Comparison of ENCODE assay signal across 12 mouse cellular contexts in genomic region chr7:83565976-83566375, GRCm38 (mm10). TPM values are rescaled to one million over a fixed set of nuclear protein-coding genes. Genes with fewer than 3 reads are reported as not detected.
DNase-seq lines count a peak whose midpoint lies in the region; ATAC-seq and TF ChIP-seq lines count a peak whose summit lies in the region.
"Had no signal": no experiment of that assay in that cellular context is flagged by ENCODE, and none has a peak within 500 bp of the region (broad histone marks: within the 10 kb centered on the region; RNA-seq: fewer than 3 reads in every experiment).

No protein-coding gene starts in this region.

- H3K4me3 ChIP-seq in hindbrain, embryonic 10.5 days: no peak overlapping the region
- H3K4me3 ChIP-seq in hindbrain, embryonic 13.5 days: no peak overlapping the region
- H3K4me3 ChIP-seq in bone marrow macrophage, adult 2 months (ENCODE audit: insufficient read depth, low read length): no peak overlapping the region
- no peak overlapping the region for H3K4me3 ChIP-seq in forebrain, embryonic 13.5 days
- H3K4me3 ChIP-seq: heart, embryonic 15.5 days had no signal

- 32% methylated on average over 7 of the region's 7 CpGs for WGBS in hindbrain, embryonic 10.5 days
- WGBS in hindbrain, embryonic 13.5 days: 26% methylated on average over 7 of the region's 7 CpGs
- WGBS in forebrain, embryonic 13.5 days: 28% methylated on average over 7 of the region's 7 CpGs

- H3K36me3 ChIP-seq in hindbrain, embryonic 10.5 days: no peaks in the 10 kb centered on the region
- H3K36me3 ChIP-seq in hindbrain, embryonic 13.5 days: no peaks in the 10 kb centered on the region
- no peaks in the 10 kb centered on the region for H3K36me3 ChIP-seq in forebrain, embryonic 13.5 days (ENCODE audit: poor library complexity, severe bottlenecking)
- H3K36me3 ChIP-seq: G1E; heart, embryonic 15.5 days had no signal

- no peak overlapping the region for H3K4me2 ChIP-seq in hindbrain, embryonic 13.5 days
- no peak overlapping the region for H3K4me2 ChIP-seq in forebrain, embryonic 13.5 days
- H3K4me2 ChIP-seq: heart, embryonic 15.5 days had no signal

- no peak for ATAC-seq in hindbrain, embryonic 13.5 days (ENCODE audit: low FRiP score)
- no peak for ATAC-seq in forebrain, embryonic 13.5 days

- H3K4me1 ChIP-seq in hindbrain, embryonic 10.5 days (replicated peaks): peaks cover 26% of the 10 kb centered on the region
- no peaks in the 10 kb centered on the region for H3K4me1 ChIP-seq in hindbrain, embryonic 13.5 days (replicated peaks)
- peaks cover 30% of the 10 kb centered on the region for H3K4me1 ChIP-seq in bone marrow macrophage, adult 2 months (ENCODE audit: control insufficient read depth, insufficient read depth, low read length)
- no peaks in the 10 kb centered on the region for H3K4me1 ChIP-seq in forebrain, embryonic 13.5 days

- no peaks in the 10 kb centered on the region for H3K27me3 ChIP-seq in hindbrain, embryonic 10.5 days (ENCODE audit: insufficient read depth, poor library complexity, severe bottlenecking)
- H3K27me3 ChIP-seq in hindbrain, embryonic 13.5 days: no peaks in the 10 kb centered on the region
- H3K27me3 ChIP-seq in forebrain, embryonic 13.5 days: no peaks in the 10 kb centered on the region
- H3K27me3 ChIP-seq: heart, embryonic 15.5 days had no signal

- peak overlapping the region; percentile 62; the same call in 1 of the 2 replicates for H3K27ac ChIP-seq in hindbrain, embryonic 10.5 days
- H3K27ac ChIP-seq in hindbrain, embryonic 13.5 days: no peak overlapping the region
- H3K27ac ChIP-seq in bone marrow macrophage, adult 2 months (ENCODE audit: insufficient read depth, low read depth, low read length): peak overlapping the region; percentile 86
- no peak overlapping the region for H3K27ac ChIP-seq in forebrain, embryonic 13.5 days
- H3K27ac ChIP-seq: heart, embryonic 15.5 days; liver, embryonic 14.5 days had no signal

- TF ChIP-seq POLR2A in bone marrow macrophage, adult 2 months (IDR thresholded peaks at IDR 0.05; ENCODE audit: borderline replicate concordance, low read depth, low read length): no peak

- no peak overlapping the region for H3K9ac ChIP-seq in hindbrain, embryonic 13.5 days
- no peak overlapping the region for H3K9ac ChIP-seq in forebrain, embryonic 13.5 days
- H3K9ac ChIP-seq: heart, embryonic 15.5 days; liver, embryonic 14.5 days had no signal

- H3K9me3 ChIP-seq in hindbrain, embryonic 10.5 days: no peaks in the 10 kb centered on the region
- no peaks in the 10 kb centered on the region for H3K9me3 ChIP-seq in hindbrain, embryonic 13.5 days
- H3K9me3 ChIP-seq in forebrain, embryonic 13.5 days (replicated peaks): no peaks in the 10 kb centered on the region
- H3K9me3 ChIP-seq: G1E; heart, embryonic 15.5 days had no signal

- DNase-seq in hindbrain, embryonic 10.5 days (ENCODE audit: low spot score): no peak
- DNase-seq in induced T-regulatory cell, adult 2 months (ENCODE audit: low read depth): peak; percentile 37
- peak; percentile 20 for DNase-seq in lung, postnatal 14 days
- DNase-seq in left cerebral cortex, adult 8-10 months (ENCODE audit: low spot score in 2 of 2): no peak
- DNase-seq in urinary bladder, postnatal 36 days (ENCODE audit: low spot score in 2 of 2): no peak
- DNase-seq: cerebellum, adult 9-11 months had no signal

- no peak for TF ChIP-seq CTCF in bone marrow macrophage, adult 2 months (IDR thresholded peaks at IDR 0.05; ENCODE audit: low read depth, low read length)

RNA-seq across cellular contexts. Expression of gene Tmc3, which starts 18.8 kb away (rescaled TPM):
- 0.67 and 0.80 TPM in 2 replicates for polyA plus RNA-seq in hindbrain, embryonic 10.5 days (2016; fragmentation: Nextera tagmentation; extraction: Ambion mirVana)
- 0.21 and 0.39 TPM in 2 replicates for polyA plus RNA-seq in hindbrain, embryonic 13.5 days (2015; fragmentation: Nextera tagmentation; extraction: Ambion mirVana)
- polyA plus RNA-seq in bone marrow macrophage, adult 2 months (2012; ENCODE audit: insufficient read depth, insufficient read length, missing spikeins): 0.67 and 0.69 TPM in 2 replicates
- total RNA-seq in left cerebral cortex, adult 8-10 months (2022): under 1 TPM; 0.17 to 0.67 (median 0.28) TPM
- polyA plus RNA-seq in forebrain, embryonic 13.5 days (2015; fragmentation: Nextera tagmentation; extraction: Ambion mirVana): 0.08 and 0.11 TPM in 2 replicates
- polyA plus RNA-seq: G1E had no signal

Comparison
In these comparisons a context has a peak if more than half of its experiments do, and no peak if none do; other contexts are left out.
1. H3K27ac ChIP-seq: peak in hindbrain, embryonic 10.5 days (single experiment) and bone marrow macrophage, adult 2 months (single experiment); none in hindbrain, embryonic 13.5 days (single experiment) and forebrain, embryonic 13.5 days (single experiment).
2. DNase-seq: peak in induced T-regulatory cell, adult 2 months (single experiment) and lung, postnatal 14 days (single experiment); none in hindbrain, embryonic 10.5 days (single experiment), left cerebral cortex, adult 8-10 months (0 of 2) and urinary bladder, postnatal 36 days (0 of 2).